In the genomic region with DNA sequence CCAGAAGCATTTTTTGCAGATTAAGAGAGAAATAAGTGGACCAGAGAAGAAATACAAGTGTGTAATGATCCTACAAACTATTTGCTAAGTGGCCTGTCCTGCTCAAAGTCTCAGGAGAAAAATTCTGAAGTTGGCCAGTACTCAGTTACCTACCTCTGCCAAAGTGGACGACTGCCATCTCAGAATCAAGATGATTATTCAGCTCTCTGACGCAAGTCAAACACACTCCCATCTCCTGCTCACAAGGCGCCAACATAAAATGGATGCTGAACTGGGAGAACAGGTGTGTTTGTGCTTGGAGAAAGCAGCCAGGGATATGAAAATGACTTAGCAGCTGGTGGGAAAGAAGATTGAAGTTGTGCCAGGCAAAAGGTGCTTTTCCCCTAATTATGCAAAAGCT, we compare ENCODE assay signal across 19 mouse cellular contexts. TPM values are rescaled to one million over a fixed set of nuclear protein-coding genes. Genes with fewer than 3 reads are reported as not detected.
DNase-seq lines count a peak whose midpoint lies in the region; ATAC-seq and TF ChIP-seq lines count a peak whose summit lies in the region.
"Had no signal": no experiment of that assay in that cellular context is flagged by ENCODE, and none has a peak within 500 bp of the region (broad histone marks: within the 10 kb centered on the region; RNA-seq: fewer than 3 reads in every experiment).

No protein-coding gene starts in this region.

- H3K9ac ChIP-seq in liver, adult 2 months (ENCODE audit: low read depth, low read length) = no peak overlapping the region
- no peak overlapping the region for H3K9ac ChIP-seq in midbrain, embryonic 13.5 days (replicated peaks)
- H3K9ac ChIP-seq: forebrain, embryonic 12.5 days; heart, embryonic 15.5 days; lung, embryonic 14.5 days had no signal

- ATAC-seq in midbrain, embryonic 13.5 days = no peak
- ATAC-seq: activated CD4-positive, CD25-positive, alpha-beta regulatory T cell, adult 4 months; inflammation-experienced regulatory T-cells, adult 6 months had no signal

- H3K4me3 ChIP-seq in liver, adult 2 months (ENCODE audit: insufficient read depth, low read depth, low read length) = no peak overlapping the region
- no peak overlapping the region for H3K4me3 ChIP-seq in midbrain, embryonic 13.5 days (replicated peaks)
- H3K4me3 ChIP-seq: embryonic facial prominence, embryonic 10.5 days; forebrain, embryonic 12.5 days; heart, embryonic 15.5 days had no signal

- H3K4me2 ChIP-seq in midbrain, embryonic 13.5 days (replicated peaks) = no peak overlapping the region
- H3K4me2 ChIP-seq: forebrain, embryonic 12.5 days; heart, embryonic 15.5 days; liver, embryonic 11.5 days; lung, embryonic 14.5 days had no signal

- peaks cover 3% of the 10 kb centered on the region; the same call in 1 of the 2 replicates for H3K9me3 ChIP-seq in midbrain, embryonic 13.5 days
- H3K9me3 ChIP-seq: embryonic facial prominence, embryonic 10.5 days; forebrain, embryonic 12.5 days; heart, embryonic 15.5 days had no signal

- peak; percentile 5 for DNase-seq in adrenal gland, adult 2 months
- DNase-seq in adrenal gland, postnatal 25 days = no peak
- peak; percentile 60 for DNase-seq in gastrocnemius, adult 18-20 months (ENCODE audit: low spot score)
- no peak for DNase-seq in gastrocnemius, postnatal 4 days (ENCODE audit: low spot score in 2 of 2)
- peak; percentile 34 for DNase-seq in liver, adult 2 months (ENCODE audit: extremely low read depth, low read depth, low spot score)
- no peak for DNase-seq in liver
- DNase-seq in lung, postnatal 25 days (ENCODE audit: low spot score) = peak; percentile 50
- DNase-seq: cerebellum, adult 2 months; kidney, adult 2 months; kidney, postnatal 14 days; left cerebral cortex, postnatal 4 days; lung, embryonic 14.5 days had no signal

- H3K27me3 ChIP-seq in liver, adult 2 months (ENCODE audit: control insufficient read depth, insufficient read depth, low read length) = no peaks in the 10 kb centered on the region
- H3K27me3 ChIP-seq in midbrain, embryonic 13.5 days = no peaks in the 10 kb centered on the region
- H3K27me3 ChIP-seq: forebrain, embryonic 12.5 days; heart, embryonic 15.5 days had no signal

- no peak for TF ChIP-seq CTCF in liver, adult 2 months (IDR thresholded peaks at IDR 0.05; ENCODE audit: low read depth, low read length)

- no peaks in the 10 kb centered on the region for H3K4me1 ChIP-seq in liver, adult 2 months (ENCODE audit: control insufficient read depth, insufficient read depth, low read length)
- peaks cover 8% of the 10 kb centered on the region for H3K4me1 ChIP-seq in midbrain, embryonic 13.5 days (replicated peaks)
- H3K4me1 ChIP-seq: embryonic facial prominence, embryonic 10.5 days; heart, embryonic 15.5 days had no signal

- H3K36me3 ChIP-seq in liver, adult 2 months (ENCODE audit: control insufficient read depth, insufficient read depth, low read length) = no peaks in the 10 kb centered on the region
- no peaks in the 10 kb centered on the region for H3K36me3 ChIP-seq in midbrain, embryonic 13.5 days
- H3K36me3 ChIP-seq: embryonic facial prominence, embryonic 10.5 days; forebrain, embryonic 12.5 days; heart, embryonic 15.5 days had no signal

- H3K79me2 ChIP-seq in liver, adult 2 months (ENCODE audit: control insufficient read depth, insufficient read depth, low read length) = no peaks in the 10 kb centered on the region

- no peak overlapping the region for H3K27ac ChIP-seq in liver, adult 2 months (replicated peaks; ENCODE audit: insufficient read depth, low read depth, low read length)
- H3K27ac ChIP-seq in midbrain, embryonic 13.5 days = no peak overlapping the region
- H3K27ac ChIP-seq: embryonic facial prominence, embryonic 10.5 days; forebrain, embryonic 12.5 days; heart, embryonic 15.5 days had no signal

- 27% methylated on average over 3 of the region's 3 CpGs for WGBS in liver, adult 2 months
- WGBS in midbrain, embryonic 13.5 days = 84% methylated on average over 3 of the region's 3 CpGs

- TF ChIP-seq POLR2A in liver, adult 2 months (IDR thresholded peaks at IDR 0.05; ENCODE audit: extremely low read depth, insufficient read depth, low read length) = no peak

RNA-seq across cellular contexts. Expression of gene Tank, which starts 21.7 kb away (rescaled TPM):
- total RNA-seq in adrenal gland, adult 2 months (2021) = 10 to 100 TPM; 37.5 to 55.3 TPM
- polyA plus RNA-seq in adrenal gland, adult 2 months (2012; rRNA removed) = 2.1 and 2.6 TPM in 2 replicates
- 46.7 and 56.3 TPM in 2 replicates for total RNA-seq in adrenal gland, postnatal 25 days (2021)
- total RNA-seq in gastrocnemius, adult 18-20 months (2021) = 10 to 100 TPM; 17.5 to 17.8 TPM
- 10 to 100 TPM; 17.5 to 22.0 TPM for total RNA-seq in gastrocnemius, postnatal 4 days (2021)
- total RNA-seq in liver, adult 2 months (2014; rRNA removed) = 11.1 and 12.4 TPM in 2 replicates
- 4.2 TPM in 2 replicates for polyA plus RNA-seq in liver, adult 2 months (2012; rRNA removed)
- 28.3 and 32.2 TPM in 2 replicates for polyA plus RNA-seq in midbrain, embryonic 13.5 days (2015; fragmentation: Nextera tagmentation; extraction: Ambion mirVana)

Comparison
In these comparisons a context has a peak if more than half of its experiments do, and no peak if none do; other contexts are left out.
1. DNase-seq: peak in adrenal gland, adult 2 months (single experiment), gastrocnemius, adult 18-20 months (single experiment), liver, adult 2 months (single experiment) and lung, postnatal 25 days (single experiment); none in adrenal gland, postnatal 25 days (single experiment), gastrocnemius, postnatal 4 days (0 of 2) and liver (single experiment).